Mouse (Mus musculus) heart, embryonic 15.5 days (tissue): Measurements from ENCODE around the gene Nod1. TPM values are rescaled to one million over a fixed set of nuclear protein-coding genes. Genes with fewer than 3 reads are reported as not detected.

ENCODE experiments used
- ATAC-seq: fragments of 200-750 bp; cut with Nextera tagmentation; replicated peaks from 2 replicates; pipeline ENCODE4 v1.8.0; 2017; ENCODE audit warnings: low read depth, moderate TSS enrichment; ENCODE audit not compliant: insufficient number of reproducible peaks, insufficient read depth, low FRiP score
- H3K27ac ChIP-seq: fragments of 300-500 bp; sonication (generic); 2 replicates; pipeline ENCODE4 v1.5.1; 2015; ENCODE audit warnings: mild to moderate bottlenecking, inconsistent platforms
- H3K27me3 ChIP-seq: fragments of 300-500 bp; sonication (generic); 2 replicates; pipeline ENCODE4 v1.6.1; 2015; ENCODE audit warnings: inconsistent platforms
- H3K36me3 ChIP-seq: fragments of 300-500 bp; sonication (generic); 2 replicates; pipeline ENCODE4 v1.6.1; 2015; ENCODE audit warnings: mild to moderate bottlenecking, inconsistent platforms
- H3K4me1 ChIP-seq: fragments of 300-500 bp; sonication (generic); replicated peaks from 2 replicates; pipeline ENCODE4 v1.6.1; 2015; ENCODE audit warnings: inconsistent platforms
- H3K4me2 ChIP-seq: fragments of 300-500 bp; sonication (generic); 2 replicates; pipeline ENCODE4 v1.6.1; 2015; ENCODE audit warnings: inconsistent platforms, mild to moderate bottlenecking, moderate library complexity
- H3K4me3 ChIP-seq: fragments of 300-500 bp; sonication (generic); 2 replicates; pipeline ENCODE4 v1.5.1; 2015; ENCODE audit warnings: mild to moderate bottlenecking, inconsistent platforms
- H3K9ac ChIP-seq: fragments of 300-500 bp; sonication (generic); 2 replicates; pipeline ENCODE4 v1.6.1; 2015; ENCODE audit warnings: mild to moderate bottlenecking, inconsistent platforms
- H3K9me3 ChIP-seq: fragments of 300-500 bp; sonication (generic); replicated peaks from 2 replicates; pipeline ENCODE4 v1.6.1; 2016; ENCODE audit warnings: inconsistent platforms
- WGBS: fragments of 180-500 bp; shearing (Covaris S2); methylation state at CpG from one replicate; pipeline ENCODE4 v1.1.7; 2015; ENCODE audit warnings: mixed read lengths; 5-methylcytosine and 5-hydroxymethylcytosine counted together
- polyA plus RNA-seq: library from polyadenylated mRNA; unstranded; fragments of >200 nt; fragmentation: Nextera tagmentation; extraction: Ambion mirVana; gene quantifications from 2 replicates; pipeline ENCODE4 v1.2.1, GENCODE M21; 2015

The Nod1 gene
- polyA plus RNA-seq, 1 experiment from 2014 or later: 4.3 TPM

GRCm38 (mm10) chr6:54918521-54918920 lies 53.9 kb downstream of the Nod1 start:
- Histone ChIP-seq H3K27ac (no peak overlapping the region), H3K9ac (no peak overlapping the region), H3K4me1 (no peaks in the 10 kb centered on the region), H3K4me3 (no peak overlapping the region), H3K27me3 (no peaks in the 10 kb centered on the region), H3K4me2 (no peak overlapping the region), H3K9me3 (no peaks in the 10 kb centered on the region), H3K36me3 (no peaks in the 10 kb centered on the region)
- ATAC-seq: no peak
- WGBS: 84% methylated on average over 5 of the region's 5 CpGs

GRCm38 (mm10) chr6:54917523-54917922 lies 54.9 kb downstream of the Nod1 start:
- Histone ChIP-seq H3K4me3 (no peak overlapping the region), H3K27ac (no peak overlapping the region), H3K9me3 (no peaks in the 10 kb centered on the region), H3K9ac (no peak overlapping the region), H3K4me1 (no peaks in the 10 kb centered on the region), H3K27me3 (no peaks in the 10 kb centered on the region), H3K4me2 (no peak overlapping the region), H3K36me3 (no peaks in the 10 kb centered on the region)
- 22% methylated on average over 4 of the region's 4 CpGs for WGBS
- ATAC-seq: no peak

- 67% methylated on average over 4 of the region's 4 CpGs for WGBS
- Histone ChIP-seq H3K4me2 (no peak overlapping the region), H3K27me3 (no peaks in the 10 kb centered on the region), H3K9ac (no peak overlapping the region), H3K4me3 (no peak overlapping the region), H3K4me1 (no peaks in the 10 kb centered on the region), H3K9me3 (no peaks in the 10 kb centered on the region), H3K27ac (no peak overlapping the region), H3K36me3 (no peaks in the 10 kb centered on the region)
- no peak for ATAC-seq
Measured at GRCm38 (mm10) chr6:54916941-54917340, 55.5 kb downstream of the Nod1 start.

GRCm38 (mm10) chr6:54916163-54916562 lies 56.2 kb downstream of the Nod1 start:
- no peak overlapping the region for H3K4me2 ChIP-seq
- no peaks in the 10 kb centered on the region for H3K36me3 ChIP-seq
- WGBS: 44% methylated on average over 4 of the region's 4 CpGs
- no peak overlapping the region for H3K4me3 ChIP-seq
- ATAC-seq: no peak
- H3K27me3 ChIP-seq: no peaks in the 10 kb centered on the region
- no peak overlapping the region for H3K9ac ChIP-seq
- no peak overlapping the region for H3K27ac ChIP-seq
- no peaks in the 10 kb centered on the region for H3K9me3 ChIP-seq
- H3K4me1 ChIP-seq: no peaks in the 10 kb centered on the region

GRCm38 (mm10) chr6:54914977-54915376 lies 57.4 kb downstream of the Nod1 start:
- Histone ChIP-seq H3K4me1 (no peaks in the 10 kb centered on the region), H3K36me3 (no peaks in the 10 kb centered on the region), H3K4me3 (no peak overlapping the region), H3K9me3 (no peaks in the 10 kb centered on the region), H3K9ac (no peak overlapping the region), H3K27ac (no peak overlapping the region), H3K4me2 (no peak overlapping the region), H3K27me3 (no peaks in the 10 kb centered on the region)
- WGBS: 63% methylated on average over 4 of the region's 4 CpGs
- ATAC-seq: no peak

- Histone ChIP-seq H3K36me3 (no peaks in the 10 kb centered on the region), H3K9me3 (no peaks in the 10 kb centered on the region), H3K27me3 (no peaks in the 10 kb centered on the region), H3K4me2 (no peak overlapping the region), H3K27ac (no peak overlapping the region), H3K4me1 (no peaks in the 10 kb centered on the region), H3K4me3 (no peak overlapping the region), H3K9ac (no peak overlapping the region)
- 83% methylated on average over 10 of the region's 10 CpGs for WGBS
- no peak for ATAC-seq
Measured at GRCm38 (mm10) chr6:54906053-54907040, 66.1 kb downstream of the Nod1 start.

GRCm38 (mm10) chr6:54902547-54902946 lies 69.9 kb downstream of the Nod1 start:
- ATAC-seq: no peak
- Histone ChIP-seq H3K4me1 (no peaks in the 10 kb centered on the region), H3K4me2 (no peak overlapping the region), H3K36me3 (no peaks in the 10 kb centered on the region), H3K27me3 (no peaks in the 10 kb centered on the region), H3K27ac (no peak overlapping the region), H3K9me3 (no peaks in the 10 kb centered on the region), H3K4me3 (no peak overlapping the region), H3K9ac (no peak overlapping the region)
- WGBS: 83% methylated on average over 2 of the region's 2 CpGs

- no peak for ATAC-seq
- no peaks in the 10 kb centered on the region; the same call in 1 of the 2 replicates for H3K4me1 ChIP-seq
- no peaks in the 10 kb centered on the region for H3K27me3 ChIP-seq
- H3K27ac ChIP-seq: no peak overlapping the region
- H3K9me3 ChIP-seq: no peaks in the 10 kb centered on the region
- H3K9ac ChIP-seq: no peak overlapping the region
- 77% methylated on average over 2 of the region's 2 CpGs for WGBS
- no peak overlapping the region for H3K4me2 ChIP-seq
- no peak overlapping the region for H3K4me3 ChIP-seq
- no peaks in the 10 kb centered on the region for H3K36me3 ChIP-seq
Measured at GRCm38 (mm10) chr6:54900256-54900655, 72.2 kb downstream of the Nod1 start.

- no peak for ATAC-seq
- Histone ChIP-seq H3K27ac (no peak overlapping the region), H3K36me3 (no peaks in the 10 kb centered on the region), H3K4me1 (no peaks in the 10 kb centered on the region), H3K9ac (no peak overlapping the region), H3K4me2 (no peak overlapping the region), H3K4me3 (no peak overlapping the region), H3K9me3 (no peaks in the 10 kb centered on the region), H3K27me3 (no peaks in the 10 kb centered on the region)
- 85% methylated on average over 3 of the region's 3 CpGs for WGBS
Measured at GRCm38 (mm10) chr6:54891384-54891783, 81.0 kb downstream of the Nod1 start.

- H3K27ac ChIP-seq: no peak overlapping the region
- H3K27me3 ChIP-seq: no peaks in the 10 kb centered on the region
- no peak for ATAC-seq
- no peaks in the 10 kb centered on the region for H3K36me3 ChIP-seq
- no peak overlapping the region for H3K4me3 ChIP-seq
- H3K4me1 ChIP-seq: no peaks in the 10 kb centered on the region
- no peaks in the 10 kb centered on the region for H3K9me3 ChIP-seq
- H3K9ac ChIP-seq: no peak overlapping the region
- WGBS: 88% methylated on average over 9 of the region's 9 CpGs
- no peak overlapping the region for H3K4me2 ChIP-seq
Measured at GRCm38 (mm10) chr6:54890221-54890620, 82.2 kb downstream of the Nod1 start.

- Histone ChIP-seq H3K36me3 (no peaks in the 10 kb centered on the region), H3K27me3 (no peaks in the 10 kb centered on the region), H3K4me3 (no peak overlapping the region), H3K9me3 (no peaks in the 10 kb centered on the region), H3K4me1 (no peaks in the 10 kb centered on the region), H3K27ac (no peak overlapping the region), H3K4me2 (no peak overlapping the region), H3K9ac (no peak overlapping the region)
- 84% methylated on average over 7 of the region's 7 CpGs for WGBS
- ATAC-seq: no peak
Measured at GRCm38 (mm10) chr6:54886195-54886594, 86.2 kb downstream of the Nod1 start.

GRCm38 (mm10) chr6:54883424-54883823 lies 89.0 kb downstream of the Nod1 start:
- Histone ChIP-seq H3K4me3 (no peak overlapping the region), H3K27me3 (no peaks in the 10 kb centered on the region), H3K4me1 (peaks cover 10% of the 10 kb centered on the region), H3K27ac (no peak overlapping the region), H3K4me2 (no peak overlapping the region), H3K9me3 (no peaks in the 10 kb centered on the region), H3K9ac (no peak overlapping the region), H3K36me3 (0 out of 2 replicates have a peak, but pooled peaks cover 3% of the 10 kb centered on the region)
- WGBS: 75% methylated on average over 2 of the region's 2 CpGs
- ATAC-seq: no peak
